Mouse (Mus musculus): ENCODE data around the gene Thbs3. TPM values are rescaled to one million over a fixed set of nuclear protein-coding genes. Genes with fewer than 3 reads are reported as not detected.

The Thbs3 gene
- polyA plus RNA-seq, 1 experiment from 2014 or later: 24.0 TPM

GRCm38 (mm10) chr3:89250435-89251040 is 35.6 kb downstream of the Thbs3 start:
- Histone ChIP-seq H3K4me2 (ENCODE audit: low read depth, low read length) (no peak overlapping the region), H3K9me3 (replicated peaks; ENCODE audit: control insufficient read depth, low read length) (no peaks in the 10 kb centered on the region), H3K27ac (ENCODE audit: low read length) (peak overlapping the region; percentile 49; the same call in 1 of the 2 replicates), H3K9ac (ENCODE audit: low read length) (no peak overlapping the region), H3K4me3 (ENCODE audit: low read length) (no peak overlapping the region), H3K27me3 (ENCODE audit: control insufficient read depth, insufficient read depth, low read length) (no peaks in the 10 kb centered on the region), H3K4me1 (ENCODE audit: control insufficient read depth, insufficient read depth, low read length) (peaks cover 29% of the 10 kb centered on the region), H3K36me3 (ENCODE audit: control insufficient read depth, insufficient read depth) (peaks cover 8% of the 10 kb centered on the region; the same call in 1 of the 2 replicates)
- ATAC-seq (replicated peaks; ENCODE audit: extremely low read depth, insufficient read depth, low FRiP score): no peak
- 18% methylated on average over 7 of the region's 7 CpGs for WGBS

DNA sequence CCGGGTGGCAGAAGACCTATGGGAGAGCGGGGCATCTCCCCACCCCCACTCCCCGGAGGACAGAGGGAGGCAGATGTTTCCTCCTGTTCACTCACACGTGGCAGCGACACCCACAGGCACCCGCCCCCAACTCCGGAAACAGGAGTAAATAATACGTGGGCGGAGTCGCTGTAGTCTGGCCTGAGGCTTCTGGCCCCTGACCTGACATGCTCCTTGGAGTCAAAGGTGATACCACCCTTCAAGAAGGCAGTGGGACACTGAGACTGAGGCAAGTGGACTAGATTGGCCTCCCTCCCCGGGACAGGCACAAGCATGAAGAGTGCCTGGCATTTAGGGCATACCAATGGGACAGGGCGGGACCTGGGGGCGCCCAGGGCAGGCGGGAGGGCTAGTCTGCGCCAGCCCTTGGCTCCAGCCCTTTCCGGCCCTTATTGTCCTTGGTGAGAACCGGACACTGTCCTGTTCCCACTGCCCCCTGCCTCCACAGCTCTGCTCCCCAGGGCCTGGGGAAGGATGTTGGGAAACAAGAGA is 36.5 kb downstream of the Thbs3 start:
- peaks cover 8% of the 10 kb centered on the region; the same call in 1 of the 2 replicates for H3K36me3 ChIP-seq (ENCODE audit: control insufficient read depth, insufficient read depth)
- ATAC-seq (replicated peaks; ENCODE audit: extremely low read depth, insufficient read depth, low FRiP score): peak; percentile 61
- H3K4me3 ChIP-seq (ENCODE audit: low read length): no peak overlapping the region; the same call in 1 of the 2 replicates
- H3K4me2 ChIP-seq (ENCODE audit: low read depth, low read length): peak overlapping the region; percentile 50
- WGBS: 10% methylated on average over 17 of the region's 17 CpGs
- no peaks in the 10 kb centered on the region for H3K27me3 ChIP-seq (ENCODE audit: control insufficient read depth, insufficient read depth, low read length)
- peak overlapping the region; percentile 53; the same call in 1 of the 2 replicates for H3K27ac ChIP-seq (ENCODE audit: low read length)
- peak overlapping the region; percentile 2; the same call in 1 of the 2 replicates for H3K9ac ChIP-seq (ENCODE audit: low read length)
- peaks cover 23% of the 10 kb centered on the region for H3K4me1 ChIP-seq (ENCODE audit: control insufficient read depth, insufficient read depth, low read length)
- H3K9me3 ChIP-seq (replicated peaks; ENCODE audit: control insufficient read depth, low read length): no peaks in the 10 kb centered on the region

DNA sequence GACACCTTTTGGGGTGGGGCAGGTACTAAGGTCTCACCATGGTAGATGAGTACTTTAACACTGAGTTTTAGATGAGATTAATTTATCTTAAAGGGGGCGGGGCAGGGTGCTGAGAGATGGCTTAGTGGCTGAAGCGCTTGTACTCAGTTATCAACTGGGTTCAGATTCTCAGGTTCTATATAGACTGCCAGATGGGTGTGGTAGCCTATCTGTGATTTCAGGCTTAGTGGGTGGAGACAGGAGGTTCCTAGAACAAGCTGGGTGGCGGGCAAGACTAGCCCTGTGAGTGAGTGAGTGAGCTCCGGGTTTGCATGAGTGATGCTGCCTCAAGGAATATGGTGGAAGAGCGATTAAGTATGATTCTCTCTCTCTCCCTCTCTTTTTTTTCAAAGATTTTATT is 40.0 kb downstream of the Thbs3 start:
- Histone ChIP-seq H3K27me3 (ENCODE audit: control insufficient read depth, insufficient read depth, low read length) (no peaks in the 10 kb centered on the region), H3K36me3 (ENCODE audit: control insufficient read depth, insufficient read depth) (no peaks in the 10 kb centered on the region), H3K9ac (ENCODE audit: low read length) (no peak overlapping the region), H3K4me3 (ENCODE audit: low read length) (no peak overlapping the region), H3K4me1 (ENCODE audit: control insufficient read depth, insufficient read depth, low read length) (peaks cover 15% of the 10 kb centered on the region; the same call in 1 of the 2 replicates), H3K27ac (ENCODE audit: low read length) (no peak overlapping the region), H3K4me2 (ENCODE audit: low read depth, low read length) (no peak overlapping the region), H3K9me3 (replicated peaks; ENCODE audit: control insufficient read depth, low read length) (no peaks in the 10 kb centered on the region)
- ATAC-seq (replicated peaks; ENCODE audit: extremely low read depth, insufficient read depth, low FRiP score): no peak
- WGBS: 86% methylated on average over 5 of the region's 5 CpGs

GRCm38 (mm10) chr3:89256177-89256576 is 41.2 kb downstream of the Thbs3 start:
- Histone ChIP-seq H3K9me3 (replicated peaks; ENCODE audit: control insufficient read depth, low read length) (no peaks in the 10 kb centered on the region), H3K4me3 (ENCODE audit: low read length) (no peak overlapping the region), H3K36me3 (ENCODE audit: control insufficient read depth, insufficient read depth) (no peaks in the 10 kb centered on the region), H3K4me1 (ENCODE audit: control insufficient read depth, insufficient read depth, low read length) (peaks cover 7% of the 10 kb centered on the region; the same call in 1 of the 2 replicates), H3K9ac (ENCODE audit: low read length) (no peak overlapping the region), H3K4me2 (ENCODE audit: low read depth, low read length) (no peak overlapping the region), H3K27ac (ENCODE audit: low read length) (no peak overlapping the region), H3K27me3 (ENCODE audit: control insufficient read depth, insufficient read depth, low read length) (no peaks in the 10 kb centered on the region)
- ATAC-seq (replicated peaks; ENCODE audit: extremely low read depth, insufficient read depth, low FRiP score): no peak; the same call in 1 of the 2 replicates
- 48% methylated on average over 5 of the region's 5 CpGs for WGBS

GRCm38 (mm10) chr3:89259076-89259475 is 44.1 kb downstream of the Thbs3 start, which contains the start of gene Dpm3:
TSS of gene Dpm3 (plus strand) at chr3:89259358.
- WGBS: 54% methylated on average over 7 of the region's 7 CpGs
- no peaks in the 10 kb centered on the region for H3K36me3 ChIP-seq (ENCODE audit: control insufficient read depth, insufficient read depth)
- no peaks in the 10 kb centered on the region for H3K27me3 ChIP-seq (ENCODE audit: control insufficient read depth, insufficient read depth, low read length)
- H3K4me1 ChIP-seq (ENCODE audit: control insufficient read depth, insufficient read depth, low read length): no peaks in the 10 kb centered on the region
- H3K4me3 ChIP-seq (ENCODE audit: low read length): no peak within 1 kb of the TSS
- no peak within 1 kb of the TSS for H3K27ac ChIP-seq (ENCODE audit: low read length)
- ATAC-seq (replicated peaks; ENCODE audit: extremely low read depth, insufficient read depth, low FRiP score): no peak
- no peak within 1 kb of the TSS for H3K9ac ChIP-seq (ENCODE audit: low read length)
- H3K4me2 ChIP-seq (ENCODE audit: low read depth, low read length): no peak within 1 kb of the TSS
- H3K9me3 ChIP-seq (replicated peaks; ENCODE audit: control insufficient read depth, low read length): no peaks in the 10 kb centered on the region

DNA sequence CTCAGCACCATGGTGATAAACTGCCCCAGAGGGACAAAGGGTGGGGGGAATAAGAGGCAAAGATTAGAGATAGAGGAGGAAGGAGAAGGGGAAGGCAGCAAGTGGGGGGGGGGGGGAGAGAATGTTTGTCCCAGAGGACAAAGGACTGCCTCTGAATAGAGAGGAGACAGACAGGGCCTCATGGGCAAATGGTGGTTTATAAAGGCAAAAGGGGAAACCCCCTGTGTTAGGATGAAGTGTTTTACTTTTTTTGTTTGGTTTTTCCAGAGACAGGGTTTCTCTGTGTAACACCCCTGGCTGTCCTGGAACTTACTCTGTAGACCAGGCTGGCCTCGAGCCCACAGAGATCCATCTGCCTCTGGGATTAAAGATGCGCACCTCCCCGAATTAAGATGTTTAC is 45.2 kb downstream of the Thbs3 start:
- no peak overlapping the region for H3K4me3 ChIP-seq (ENCODE audit: low read length)
- no peak overlapping the region for H3K4me2 ChIP-seq (ENCODE audit: low read depth, low read length)
- WGBS: 74% methylated on average over 3 of the region's 3 CpGs
- no peaks in the 10 kb centered on the region for H3K4me1 ChIP-seq (ENCODE audit: control insufficient read depth, insufficient read depth, low read length)
- H3K9me3 ChIP-seq (replicated peaks; ENCODE audit: control insufficient read depth, low read length): no peaks in the 10 kb centered on the region
- ATAC-seq (replicated peaks; ENCODE audit: extremely low read depth, insufficient read depth, low FRiP score): no peak
- H3K27ac ChIP-seq (ENCODE audit: low read length): no peak overlapping the region
- no peaks in the 10 kb centered on the region for H3K27me3 ChIP-seq (ENCODE audit: control insufficient read depth, insufficient read depth, low read length)
- no peaks in the 10 kb centered on the region for H3K36me3 ChIP-seq (ENCODE audit: control insufficient read depth, insufficient read depth)
- H3K9ac ChIP-seq (ENCODE audit: low read length): no peak overlapping the region

DNA sequence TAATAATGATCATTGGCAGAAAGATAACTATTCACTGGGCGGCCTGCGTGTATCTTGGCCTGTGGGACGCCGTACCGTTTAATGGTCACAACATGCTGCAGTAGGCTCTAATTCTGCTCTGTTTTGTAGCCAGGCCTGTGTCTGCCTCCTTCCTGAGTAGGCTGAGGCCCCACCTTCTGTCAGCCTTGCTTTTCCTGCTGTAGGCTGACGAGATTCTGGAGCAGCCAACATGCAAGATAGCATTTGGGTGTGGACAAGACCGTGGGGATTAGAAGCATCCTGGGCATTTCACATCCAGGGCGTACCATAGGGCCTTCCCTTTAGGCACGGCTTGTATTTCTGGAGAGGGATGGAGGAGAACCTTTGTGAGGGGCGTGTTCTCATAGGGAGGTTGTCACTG is 47.4 kb downstream of the Thbs3 start:
- no peak overlapping the region for H3K4me3 ChIP-seq (ENCODE audit: low read length)
- no peak overlapping the region for H3K9ac ChIP-seq (ENCODE audit: low read length)
- ATAC-seq (replicated peaks; ENCODE audit: extremely low read depth, insufficient read depth, low FRiP score): no peak
- H3K4me1 ChIP-seq (ENCODE audit: control insufficient read depth, insufficient read depth, low read length): peaks cover 10% of the 10 kb centered on the region
- no peaks in the 10 kb centered on the region for H3K36me3 ChIP-seq (ENCODE audit: control insufficient read depth, insufficient read depth)
- whole genome bisulfite sequencing: 50% methylated on average over 10 of the region's 10 CpGs
- peak overlapping the region; percentile 33 for H3K27ac ChIP-seq (ENCODE audit: low read length)
- H3K27me3 ChIP-seq (ENCODE audit: control insufficient read depth, insufficient read depth, low read length): no peaks in the 10 kb centered on the region
- H3K9me3 ChIP-seq (replicated peaks; ENCODE audit: control insufficient read depth, low read length): no peaks in the 10 kb centered on the region
- H3K4me2 ChIP-seq (ENCODE audit: low read depth, low read length): no peak overlapping the region

DNA sequence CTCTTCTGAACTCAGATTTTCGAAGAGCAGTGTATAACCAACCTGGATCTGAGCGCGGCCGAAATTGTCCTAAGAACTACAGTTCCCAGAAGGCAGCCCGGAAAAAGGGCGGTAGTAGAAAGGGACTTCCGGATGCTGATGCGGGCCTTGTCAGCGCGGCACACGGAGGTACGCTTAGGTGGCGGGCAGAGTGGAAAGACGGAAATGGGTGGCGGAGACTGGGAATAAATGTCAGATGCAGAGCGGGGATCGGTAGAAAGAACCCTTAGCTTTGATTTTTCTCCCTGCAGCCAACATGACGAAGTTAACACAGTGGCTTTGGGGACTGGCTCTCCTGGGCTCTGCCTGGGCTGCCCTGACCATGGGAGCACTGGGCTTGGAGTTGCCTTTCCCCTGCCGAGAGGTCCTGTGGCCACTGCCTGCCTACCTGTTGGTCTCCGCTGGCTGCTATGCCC is 51.5 kb downstream of the Thbs3 start:
- H3K4me3 ChIP-seq (ENCODE audit: low read length): peak overlapping the region; percentile 72
- peak overlapping the region; percentile 81 for H3K4me2 ChIP-seq (ENCODE audit: low read depth, low read length)
- ATAC-seq (replicated peaks; ENCODE audit: extremely low read depth, insufficient read depth, low FRiP score): peak; percentile 79
- H3K9me3 ChIP-seq (replicated peaks; ENCODE audit: control insufficient read depth, low read length): no peaks in the 10 kb centered on the region
- peaks cover 35% of the 10 kb centered on the region for H3K4me1 ChIP-seq (ENCODE audit: control insufficient read depth, insufficient read depth, low read length)
- peak overlapping the region; percentile 75 for H3K27ac ChIP-seq (ENCODE audit: low read length)
- no peaks in the 10 kb centered on the region for H3K36me3 ChIP-seq (ENCODE audit: control insufficient read depth, insufficient read depth)
- H3K27me3 ChIP-seq (ENCODE audit: control insufficient read depth, insufficient read depth, low read length): no peaks in the 10 kb centered on the region
- WGBS: under 1% methylated on average over 20 of the region's 20 CpGs
- peak overlapping the region; percentile 90 for H3K9ac ChIP-seq (ENCODE audit: low read length)

DNA sequence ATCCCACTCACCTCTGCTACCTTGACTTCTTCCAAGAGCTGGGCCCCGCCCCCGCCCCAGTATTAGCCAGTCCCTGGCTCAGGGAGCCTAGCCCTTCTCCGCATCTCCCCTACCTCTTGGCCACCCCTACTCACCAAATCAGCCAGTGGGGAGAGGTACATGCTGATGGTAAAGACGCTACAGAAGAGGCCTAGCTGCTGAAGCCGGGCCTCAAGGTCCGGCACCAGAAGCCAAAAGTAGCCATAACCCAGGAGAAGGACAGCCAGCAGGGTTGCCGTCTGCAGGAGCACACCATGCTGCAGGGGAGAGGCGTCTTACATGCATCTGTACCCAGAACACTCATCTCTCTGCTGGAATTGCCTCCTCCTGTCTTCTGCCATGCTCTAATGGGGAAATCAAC is 53.9 kb downstream of the Thbs3 start:
- no peaks in the 10 kb centered on the region for H3K27me3 ChIP-seq (ENCODE audit: control insufficient read depth, insufficient read depth, low read length)
- no peak overlapping the region for H3K4me3 ChIP-seq (ENCODE audit: low read length)
- H3K27ac ChIP-seq (ENCODE audit: low read length): no peak overlapping the region
- H3K4me1 ChIP-seq (ENCODE audit: control insufficient read depth, insufficient read depth, low read length): peaks cover 38% of the 10 kb centered on the region
- 71% methylated on average over 8 of the region's 8 CpGs for WGBS
- ATAC-seq (replicated peaks; ENCODE audit: extremely low read depth, insufficient read depth, low FRiP score): no peak
- H3K9me3 ChIP-seq (replicated peaks; ENCODE audit: control insufficient read depth, low read length): no peaks in the 10 kb centered on the region
- peak overlapping the region; percentile 82 for H3K4me2 ChIP-seq (ENCODE audit: low read depth, low read length)
- H3K36me3 ChIP-seq (ENCODE audit: control insufficient read depth, insufficient read depth): peaks cover 9% of the 10 kb centered on the region
- H3K9ac ChIP-seq (ENCODE audit: low read length): no peak overlapping the region; the same call in 1 of the 2 replicates
